Mouse (Mus musculus): ENCODE data around the gene Dnah2. TPM values are rescaled to one million over a fixed set of nuclear protein-coding genes. Genes with fewer than 3 reads are reported as not detected.

Dnah2 gene
- polyA plus RNA-seq, 1 experiment from 2014 or later, result 1.3 TPM

DNA sequence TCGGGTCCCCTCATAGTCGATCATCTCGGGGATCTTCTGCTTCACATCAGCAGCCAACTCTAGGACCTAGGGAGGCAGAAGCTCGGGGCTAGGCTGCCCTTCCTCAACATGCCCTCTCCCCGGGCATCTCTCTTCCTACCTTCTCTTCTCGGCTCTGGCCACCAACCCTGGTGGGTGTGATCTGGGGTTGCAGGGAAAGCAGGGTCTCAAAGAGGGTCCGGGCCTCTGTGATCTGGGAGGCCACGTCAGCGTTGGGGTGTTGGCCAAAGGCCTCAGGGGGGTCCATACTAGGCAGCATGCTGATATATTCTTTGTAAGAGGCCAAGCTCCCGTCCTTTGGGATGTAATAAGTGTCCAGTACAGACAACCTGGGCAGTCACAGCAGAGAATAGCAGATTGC lies 126.1 kb downstream of the Dnah2 start:
- H3K4me2 ChIP-seq (replicated peaks; ENCODE audit: low read depth, low read length), result no peak overlapping the region
- no peaks in the 10 kb centered on the region for H3K27me3 ChIP-seq (replicated peaks; ENCODE audit: insufficient read depth, low read length)
- no peaks in the 10 kb centered on the region for H3K9me3 ChIP-seq (ENCODE audit: low read length)
- no peaks in the 10 kb centered on the region for H3K36me3 ChIP-seq (ENCODE audit: insufficient read depth, low read length)
- H3K27ac ChIP-seq (ENCODE audit: low read length), result no peak overlapping the region
- no peak for TF ChIP-seq EP300 (IDR thresholded peaks at IDR 0.05)
- TF ChIP-seq CTCF (IDR thresholded peaks at IDR 0.05), result no peak
- DNase-seq (ENCODE audit: low spot score) (no peak), ATAC-seq (no peak)
- WGBS, result 87% methylated on average over 10 of the region's 10 CpGs
- H3K9ac ChIP-seq (replicated peaks; ENCODE audit: low read depth), result no peak overlapping the region
- H3K4me1 ChIP-seq (ENCODE audit: insufficient read depth, low read depth, low read length), result 0 out of 2 replicates have a peak, but pooled peaks cover 6% of the 10 kb centered on the region
- no peak overlapping the region for H3K4me3 ChIP-seq (ENCODE audit: low read depth, low read length)

- Histone ChIP-seq H3K4me2 (replicated peaks; ENCODE audit: low read depth, low read length) (no peak overlapping the region), H3K4me1 (ENCODE audit: insufficient read depth, low read depth, low read length) (peaks cover 6% of the 10 kb centered on the region; the same call in 1 of the 2 replicates), H3K27ac (ENCODE audit: low read length) (no peak overlapping the region), H3K27me3 (replicated peaks; ENCODE audit: insufficient read depth, low read length) (no peaks in the 10 kb centered on the region), H3K36me3 (ENCODE audit: insufficient read depth, low read length) (no peaks in the 10 kb centered on the region), H3K4me3 (ENCODE audit: low read depth, low read length) (no peak overlapping the region), H3K9me3 (ENCODE audit: low read length) (no peaks in the 10 kb centered on the region), H3K9ac (replicated peaks; ENCODE audit: low read depth) (no peak overlapping the region)
- WGBS, result 21% methylated on average over 24 of the region's 25 CpGs
- ATAC-seq (no peak), DNase-seq (ENCODE audit: low spot score) (no peak)
- no peak for TF ChIP-seq CTCF (IDR thresholded peaks at IDR 0.05)
- TF ChIP-seq EP300 (IDR thresholded peaks at IDR 0.05), result no peak
These were observed 127.6 kb downstream of the Dnah2 start for GRCm38 (mm10) chr11:69421131-69421977.

DNA sequence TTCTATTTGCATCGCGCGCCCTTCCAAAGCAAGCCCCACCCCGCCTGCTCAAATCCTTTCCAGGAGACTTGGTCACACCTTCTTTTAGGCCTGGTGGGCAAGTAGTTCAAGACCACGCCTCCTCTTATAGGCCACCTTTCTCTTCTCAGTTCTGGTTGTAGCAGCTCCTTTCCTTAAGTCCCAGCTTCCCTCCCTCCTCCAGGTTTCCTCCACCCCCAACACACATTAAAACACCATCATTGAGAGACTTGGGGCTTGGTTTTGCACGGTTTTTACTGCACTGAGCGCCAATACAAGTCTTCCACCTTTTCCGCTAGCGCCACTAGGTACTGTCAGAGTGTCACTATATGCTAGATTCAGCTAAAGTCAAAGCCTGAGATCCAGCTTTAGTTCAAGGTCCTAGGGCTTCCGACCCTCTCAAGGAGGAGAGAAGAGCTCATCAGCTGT lies 128.3 kb downstream of the Dnah2 start:
- no peak for ATAC-seq
- no peak for DNase-seq (ENCODE audit: low spot score)
- Histone ChIP-seq H3K4me3 (ENCODE audit: low read depth, low read length) (peak overlapping the region; percentile 54), H3K27ac (ENCODE audit: low read length) (peak overlapping the region; percentile 89; the same call in 1 of the 2 replicates), H3K9ac (replicated peaks; ENCODE audit: low read depth) (no peak overlapping the region), H3K36me3 (ENCODE audit: insufficient read depth, low read length) (no peaks in the 10 kb centered on the region), H3K27me3 (replicated peaks; ENCODE audit: insufficient read depth, low read length) (no peaks in the 10 kb centered on the region), H3K4me1 (ENCODE audit: insufficient read depth, low read depth, low read length) (peaks cover 6% of the 10 kb centered on the region; the same call in 1 of the 2 replicates), H3K4me2 (replicated peaks; ENCODE audit: low read depth, low read length) (peak overlapping the region; percentile 96), H3K9me3 (ENCODE audit: low read length) (no peaks in the 10 kb centered on the region)
- TF ChIP-seq EP300 (IDR thresholded peaks at IDR 0.05) (no peak), CTCF (IDR thresholded peaks at IDR 0.05) (no peak)
- 16% methylated on average over 10 of the region's 10 CpGs for WGBS

DNA sequence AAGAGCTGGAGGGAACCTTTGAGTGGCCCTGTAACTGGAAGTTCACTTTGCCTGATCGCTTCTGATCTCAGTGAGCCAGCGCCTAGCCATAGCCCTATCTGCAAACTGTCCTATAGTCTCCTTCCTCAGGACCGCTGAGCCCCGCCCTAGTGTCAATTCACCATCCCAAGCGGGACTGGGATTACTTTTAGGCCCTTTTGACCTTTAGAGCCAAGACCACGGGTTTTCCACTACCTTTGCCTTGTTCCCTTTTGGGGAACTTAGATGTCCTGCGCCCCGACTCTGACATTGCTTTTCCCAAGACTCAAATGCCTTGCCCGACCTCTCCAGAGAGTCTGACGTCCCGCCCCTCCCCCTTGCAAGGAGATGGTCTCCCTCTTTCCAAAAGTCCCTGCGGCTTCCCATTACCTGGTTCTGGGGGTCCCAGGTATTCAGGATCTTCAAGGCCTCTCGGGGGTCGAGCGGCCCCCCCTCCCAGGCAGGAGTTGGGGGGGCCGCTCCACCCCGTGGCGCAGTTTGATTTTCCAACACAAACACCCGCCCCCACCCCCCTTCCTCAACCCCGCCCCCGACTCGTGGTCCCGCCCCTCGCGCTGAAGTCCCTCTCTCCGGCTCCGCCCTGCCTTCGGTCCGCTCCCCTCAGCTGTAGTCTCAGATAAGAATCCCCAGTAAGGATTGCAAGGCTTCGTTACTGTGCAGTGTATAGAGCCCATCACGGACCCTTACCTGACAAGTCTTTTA lies 128.9 kb downstream of the Dnah2 start:
- H3K36me3 ChIP-seq (ENCODE audit: insufficient read depth, low read length), result no peaks in the 10 kb centered on the region
- ATAC-seq, result no peak
- H3K27ac ChIP-seq (ENCODE audit: low read length), result peak overlapping the region; percentile 89
- peak overlapping the region; percentile 54 for H3K4me3 ChIP-seq (ENCODE audit: low read depth, low read length)
- peaks cover 7% of the 10 kb centered on the region for H3K4me1 ChIP-seq (ENCODE audit: insufficient read depth, low read depth, low read length)
- no peaks in the 10 kb centered on the region for H3K9me3 ChIP-seq (ENCODE audit: low read length)
- DNase-seq (ENCODE audit: low spot score), result peak; percentile 78
- peak overlapping the region; percentile 29 for H3K9ac ChIP-seq (replicated peaks; ENCODE audit: low read depth)
- H3K27me3 ChIP-seq (replicated peaks; ENCODE audit: insufficient read depth, low read length), result no peaks in the 10 kb centered on the region
- peak overlapping the region; percentile 96 for H3K4me2 ChIP-seq (replicated peaks; ENCODE audit: low read depth, low read length)
- under 1% methylated on average over 28 of the region's 31 CpGs for WGBS
- TF ChIP-seq CTCF (IDR thresholded peaks at IDR 0.05), result no peak
- TF ChIP-seq EP300 (IDR thresholded peaks at IDR 0.05), result no peak

DNA sequence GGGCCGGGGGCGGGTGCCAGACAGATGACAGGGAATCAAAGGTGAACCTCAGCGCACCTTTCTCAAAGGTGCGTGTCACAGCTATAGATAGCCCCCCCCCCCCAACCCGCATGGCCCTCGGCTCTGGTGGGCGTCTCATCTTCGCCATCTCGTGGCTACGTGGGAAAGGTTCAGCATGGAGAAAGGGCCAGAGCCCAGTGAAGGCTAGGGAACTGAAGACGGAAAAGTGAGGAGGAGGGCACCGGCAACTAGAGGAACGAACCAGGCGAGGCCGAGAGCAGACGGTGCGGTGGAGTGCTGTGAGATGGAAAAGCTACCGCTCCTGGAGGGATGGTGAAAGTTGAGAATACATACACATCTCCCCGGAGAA lies 129.5 kb downstream of the Dnah2 start:
- Histone ChIP-seq H3K4me2 (replicated peaks; ENCODE audit: low read depth, low read length) (peak overlapping the region; percentile 96), H3K9me3 (ENCODE audit: low read length) (no peaks in the 10 kb centered on the region), H3K27ac (ENCODE audit: low read length) (peak overlapping the region; percentile 89), H3K4me3 (ENCODE audit: low read depth, low read length) (peak overlapping the region; percentile 54), H3K9ac (replicated peaks; ENCODE audit: low read depth) (peak overlapping the region; percentile 29), H3K36me3 (ENCODE audit: insufficient read depth, low read length) (no peaks in the 10 kb centered on the region), H3K4me1 (ENCODE audit: insufficient read depth, low read depth, low read length) (peaks cover 13% of the 10 kb centered on the region), H3K27me3 (replicated peaks; ENCODE audit: insufficient read depth, low read length) (no peaks in the 10 kb centered on the region)
- no peak for ATAC-seq
- DNase-seq (ENCODE audit: low spot score), result peak; percentile 74
- under 1% methylated on average over 19 of the region's 19 CpGs for WGBS
- TF ChIP-seq EP300 (IDR thresholded peaks at IDR 0.05), result no peak
- peak; percentile 73 for TF ChIP-seq CTCF (IDR thresholded peaks at IDR 0.05)

All from lung, postnatal 0 days (tissue).